Mouse (Mus musculus) liver, embryonic 13.5 days (tissue): ENCODE measurements around the gene Stard13. TPM values are rescaled to one million over a fixed set of nuclear protein-coding genes. Genes with fewer than 3 reads are reported as not detected.

Experiments used
- ATAC-seq: fragments of 200-750 bp; cut with Nextera tagmentation; 2 replicates; pipeline ENCODE4 v1.8.0; 2017; ENCODE audit warnings: low read depth, mild to moderate bottlenecking, moderate number of reproducible peaks, moderate library complexity
- DNase-seq: peaks from one replicate; pipeline ENCODE4 v3.0.0; 2022
- H3K27ac ChIP-seq: fragments of 300-500 bp; sonication (generic); 2 replicates; pipeline ENCODE4 v1.5.1; 2015; ENCODE audit warnings: moderate library complexity, mild to moderate bottlenecking, inconsistent platforms
- H3K27me3 ChIP-seq: fragments of 300-500 bp; sonication (generic); 2 replicates; pipeline ENCODE4 v1.6.1; 2015; ENCODE audit warnings: mild to moderate bottlenecking, inconsistent platforms
- H3K36me3 ChIP-seq: fragments of 300-500 bp; sonication (generic); 2 replicates; pipeline ENCODE4 v1.6.1; 2015; ENCODE audit warnings: mild to moderate bottlenecking, inconsistent platforms
- H3K4me1 ChIP-seq: fragments of 300-500 bp; sonication (generic); replicated peaks from 2 replicates; pipeline ENCODE4 v1.6.1; 2015; ENCODE audit warnings: inconsistent platforms
- H3K4me2 ChIP-seq: fragments of 300-500 bp; sonication (generic); 2 replicates; pipeline ENCODE4 v1.6.1; 2015; ENCODE audit warnings: inconsistent platforms, mild to moderate bottlenecking, moderate library complexity
- H3K4me3 ChIP-seq: fragments of 300-500 bp; sonication (generic); replicated peaks from 2 replicates; pipeline ENCODE4 v1.5.1; 2015; ENCODE audit warnings: mild to moderate bottlenecking, inconsistent platforms
- H3K9ac ChIP-seq: fragments of 300-500 bp; sonication (generic); 2 replicates; pipeline ENCODE4 v1.6.1; 2015; ENCODE audit warnings: mild to moderate bottlenecking, inconsistent platforms
- H3K9me3 ChIP-seq: fragments of 300-500 bp; sonication (generic); replicated peaks from 2 replicates; pipeline ENCODE4 v1.6.1; 2016; ENCODE audit warnings: inconsistent platforms
- WGBS: fragments of 180-500 bp; shearing (Covaris S2); methylation state at CpG from one replicate; pipeline ENCODE4 v1.1.7; 2015; ENCODE audit not compliant: insufficient replicate concordance; 5-methylcytosine and 5-hydroxymethylcytosine counted together
- polyA plus RNA-seq: library from polyadenylated mRNA; unstranded; fragments of >200 nt; fragmentation: Nextera tagmentation; extraction: Ambion mirVana; gene quantifications from 2 replicates; pipeline ENCODE4 v1.2.1, GENCODE M21; 2015

The Stard13 gene
- polyA plus RNA-seq, 1 experiment from 2014 or later = 1.2 TPM

- WGBS = 68% methylated on average over 2 of the region's 2 CpGs
- ATAC-seq = no peak
Measured at GRCm38 (mm10) chr5:151248084-151248483, 14.4 kb upstream of the Stard13 start.

GRCm38 (mm10) chr5:151247115-151247875 lies 13.7 kb upstream of the Stard13 start:
- Histone ChIP-seq H3K9ac (0 out of 2 replicates have a peak overlapping the region, but pooled peaks have one; percentile 6), H3K27ac (peak overlapping the region; percentile 48), H3K9me3 (no peaks in the 10 kb centered on the region), H3K4me3 (no peak overlapping the region), H3K4me2 (peak overlapping the region; percentile 24; the same call in 1 of the 2 replicates), H3K4me1 (peaks cover 45% of the 10 kb centered on the region), H3K36me3 (no peaks in the 10 kb centered on the region), H3K27me3 (no peaks in the 10 kb centered on the region)
- DNase-seq (no peak), ATAC-seq (peak; percentile 40)
- WGBS = 38% methylated on average over 11 of the region's 11 CpGs

More at GRCm38 (mm10) chr5:151248084-151248483, 14.4 kb upstream of the Stard13 start:
- Histone ChIP-seq H3K9ac (0 out of 2 replicates have a peak overlapping the region, but pooled peaks have one; percentile 6), H3K27me3 (no peaks in the 10 kb centered on the region), H3K9me3 (no peaks in the 10 kb centered on the region), H3K4me2 (peak overlapping the region; percentile 36), H3K27ac (peak overlapping the region; percentile 74), H3K4me1 (peaks cover 45% of the 10 kb centered on the region), H3K36me3 (no peaks in the 10 kb centered on the region), H3K4me3 (peak overlapping the region; percentile 20; the same call in 1 of the 2 replicates)
- DNase-seq = no peak

- Histone ChIP-seq H3K9ac (no peak overlapping the region), H3K4me1 (peaks cover 45% of the 10 kb centered on the region), H3K27ac (no peak overlapping the region), H3K9me3 (no peaks in the 10 kb centered on the region), H3K36me3 (no peaks in the 10 kb centered on the region), H3K4me3 (no peak overlapping the region), H3K4me2 (no peak overlapping the region), H3K27me3 (no peaks in the 10 kb centered on the region)
- peak; percentile 30; the same call in 1 of the 2 replicates for ATAC-seq
- 50% methylated on average over 2 of the region's 2 CpGs for WGBS
- peak; percentile 29 for DNase-seq
Measured at GRCm38 (mm10) chr5:151246287-151246686, 12.7 kb upstream of the Stard13 start.

GRCm38 (mm10) chr5:151245571-151245970 lies 11.9 kb upstream of the Stard13 start:
- Histone ChIP-seq H3K9ac (no peak overlapping the region), H3K9me3 (no peaks in the 10 kb centered on the region), H3K27ac (no peak overlapping the region), H3K4me2 (no peak overlapping the region), H3K36me3 (no peaks in the 10 kb centered on the region), H3K27me3 (no peaks in the 10 kb centered on the region), H3K4me3 (no peak overlapping the region), H3K4me1 (peaks cover 45% of the 10 kb centered on the region)
- ATAC-seq (no peak), DNase-seq (no peak)
- 68% methylated on average over 5 of the region's 5 CpGs for WGBS

- no peak for ATAC-seq
- no peaks in the 10 kb centered on the region for H3K9me3 ChIP-seq
- H3K4me2 ChIP-seq = no peak overlapping the region
- WGBS = 58% methylated on average over 9 of the region's 9 CpGs
- no peak overlapping the region for H3K4me3 ChIP-seq
- H3K27me3 ChIP-seq = peaks cover 15% of the 10 kb centered on the region
- H3K4me1 ChIP-seq = no peaks in the 10 kb centered on the region
- H3K9ac ChIP-seq = no peak overlapping the region
- no peak overlapping the region for H3K27ac ChIP-seq
- no peaks in the 10 kb centered on the region for H3K36me3 ChIP-seq
- no peak for DNase-seq
Measured at GRCm38 (mm10) chr5:151238730-151239129, 5.1 kb upstream of the Stard13 start.

GRCm38 (mm10) chr5:151236411-151236810 lies 2.8 kb upstream of the Stard13 start:
- H3K36me3 ChIP-seq = no peaks in the 10 kb centered on the region
- no peak overlapping the region for H3K27ac ChIP-seq
- H3K27me3 ChIP-seq = peaks cover 30% of the 10 kb centered on the region
- H3K4me2 ChIP-seq = no peak overlapping the region
- ATAC-seq (no peak), DNase-seq (no peak)
- WGBS = 57% methylated on average over 5 of the region's 5 CpGs
- H3K4me3 ChIP-seq = no peak overlapping the region
- no peaks in the 10 kb centered on the region for H3K9me3 ChIP-seq
- 0 out of 2 replicates have a peak, but pooled peaks cover 3% of the 10 kb centered on the region for H3K4me1 ChIP-seq
- H3K9ac ChIP-seq = no peak overlapping the region

- peak overlapping the region; percentile 55; the same call in 1 of the 2 replicates for H3K9ac ChIP-seq
Measured at GRCm38 (mm10) chr5:151232576-151233299, 898 bp downstream of the Stard13 start.

GRCm38 (mm10) chr5:151231861-151232260 lies 1.8 kb downstream of the Stard13 start:
- H3K4me3 ChIP-seq = no peak overlapping the region
- H3K27ac ChIP-seq = no peak overlapping the region
- ATAC-seq (no peak), DNase-seq (no peak)
- H3K36me3 ChIP-seq = no peaks in the 10 kb centered on the region
- 0 out of 2 replicates have a peak, but pooled peaks cover 3% of the 10 kb centered on the region for H3K4me1 ChIP-seq
- H3K27me3 ChIP-seq = peaks cover 30% of the 10 kb centered on the region
- no peaks in the 10 kb centered on the region for H3K9me3 ChIP-seq
- WGBS = 69% methylated on average over 7 of the region's 7 CpGs
- H3K4me2 ChIP-seq = no peak overlapping the region
- H3K9ac ChIP-seq = no peak overlapping the region

More at GRCm38 (mm10) chr5:151232576-151233299, 898 bp downstream of the Stard13 start:
- H3K36me3 ChIP-seq = no peaks in the 10 kb centered on the region
- peak overlapping the region; percentile 67 for H3K4me2 ChIP-seq
- 0 out of 2 replicates have a peak, but pooled peaks cover 3% of the 10 kb centered on the region for H3K4me1 ChIP-seq
- DNase-seq = no peak
- ATAC-seq = no peak
- peaks cover 30% of the 10 kb centered on the region for H3K27me3 ChIP-seq
- no peak overlapping the region for H3K27ac ChIP-seq
- no peaks in the 10 kb centered on the region for H3K9me3 ChIP-seq
- WGBS = 26% methylated on average over 8 of the region's 13 CpGs
- peak overlapping the region; percentile 52 for H3K4me3 ChIP-seq

GRCm38 (mm10) chr5:151231411-151231810 lies 2.2 kb downstream of the Stard13 start:
- 63% methylated on average over 4 of the region's 4 CpGs for WGBS
- Histone ChIP-seq H3K36me3 (no peaks in the 10 kb centered on the region), H3K27ac (no peak overlapping the region), H3K4me1 (0 out of 2 replicates have a peak, but pooled peaks cover 3% of the 10 kb centered on the region), H3K9ac (no peak overlapping the region), H3K27me3 (peaks cover 30% of the 10 kb centered on the region), H3K9me3 (no peaks in the 10 kb centered on the region), H3K4me2 (no peak overlapping the region), H3K4me3 (no peak overlapping the region)
- DNase-seq (no peak), ATAC-seq (no peak)

- no peak overlapping the region for H3K27ac ChIP-seq
- DNase-seq (no peak), ATAC-seq (no peak)
- no peak overlapping the region for H3K9ac ChIP-seq
- no peaks in the 10 kb centered on the region for H3K36me3 ChIP-seq
- H3K27me3 ChIP-seq = peaks cover 29% of the 10 kb centered on the region
- no peak overlapping the region for H3K4me3 ChIP-seq
- H3K4me2 ChIP-seq = no peak overlapping the region
- 0 out of 2 replicates have a peak, but pooled peaks cover 3% of the 10 kb centered on the region for H3K4me1 ChIP-seq
- 63% methylated on average over 4 of the region's 4 CpGs for WGBS
- no peaks in the 10 kb centered on the region for H3K9me3 ChIP-seq
Measured at GRCm38 (mm10) chr5:151230427-151230826, 3.2 kb downstream of the Stard13 start.

GRCm38 (mm10) chr5:151228367-151229005 lies 5.2 kb downstream of the Stard13 start:
- 66% methylated on average over 13 of the region's 13 CpGs for WGBS
- peaks cover 13% of the 10 kb centered on the region for H3K27me3 ChIP-seq
- H3K4me1 ChIP-seq = 0 out of 2 replicates have a peak, but pooled peaks cover 3% of the 10 kb centered on the region
- no peak overlapping the region for H3K27ac ChIP-seq
- no peak overlapping the region for H3K9ac ChIP-seq
- H3K36me3 ChIP-seq = no peaks in the 10 kb centered on the region
- DNase-seq (no peak), ATAC-seq (no peak)
- H3K4me3 ChIP-seq = no peak overlapping the region
- no peaks in the 10 kb centered on the region for H3K9me3 ChIP-seq
- H3K4me2 ChIP-seq = no peak overlapping the region
